Mouse (Mus musculus): ENCODE data around the gene Cdh13. TPM values are rescaled to one million over a fixed set of nuclear protein-coding genes. Genes with fewer than 3 reads are reported as not detected.

Gene Cdh13
- total RNA-seq, 2 experiments from 2014 or later = 165 to 166 TPM

DNA sequence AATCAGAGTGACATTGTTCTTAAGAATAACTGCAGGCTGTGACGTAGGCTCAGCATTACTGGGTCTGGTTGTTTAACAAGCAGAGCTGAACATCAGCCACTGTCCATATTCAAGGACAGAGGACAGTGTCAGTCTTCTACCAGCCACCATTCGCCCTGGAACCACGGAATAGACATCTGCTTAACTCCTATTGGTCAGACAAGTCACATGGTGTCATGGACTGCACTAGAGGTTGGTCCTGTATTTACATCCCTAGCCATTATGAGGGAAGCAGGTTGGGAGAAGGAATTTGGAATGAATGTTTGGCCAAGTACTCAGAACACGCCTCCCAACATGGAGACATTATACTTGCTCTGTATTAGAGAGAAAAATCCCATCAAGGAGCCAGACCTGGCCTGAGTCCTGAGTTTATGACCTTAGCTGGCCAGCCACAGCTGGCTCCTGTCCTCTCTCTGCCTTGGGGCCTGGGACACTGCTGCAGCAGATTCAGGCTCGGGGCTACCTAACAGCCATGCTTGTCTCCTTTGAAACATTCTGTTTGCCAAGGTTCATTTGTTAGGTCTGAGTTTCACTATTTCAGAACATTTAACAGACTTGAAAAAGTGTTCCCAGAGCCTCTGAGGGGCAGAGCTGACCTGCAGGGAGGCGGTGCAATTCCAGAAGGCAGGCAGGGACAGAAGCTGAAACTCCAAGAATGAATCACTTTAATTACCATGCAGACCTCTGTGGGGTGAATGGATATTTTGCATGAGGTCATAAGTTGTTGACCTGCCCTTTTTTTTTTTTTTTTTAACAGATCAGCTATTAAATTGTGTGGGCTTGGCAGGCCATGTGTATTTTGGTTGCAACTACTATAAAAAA lies 282.6 kb downstream of the Cdh13 start:
- no peak for DNase-seq

DNA sequence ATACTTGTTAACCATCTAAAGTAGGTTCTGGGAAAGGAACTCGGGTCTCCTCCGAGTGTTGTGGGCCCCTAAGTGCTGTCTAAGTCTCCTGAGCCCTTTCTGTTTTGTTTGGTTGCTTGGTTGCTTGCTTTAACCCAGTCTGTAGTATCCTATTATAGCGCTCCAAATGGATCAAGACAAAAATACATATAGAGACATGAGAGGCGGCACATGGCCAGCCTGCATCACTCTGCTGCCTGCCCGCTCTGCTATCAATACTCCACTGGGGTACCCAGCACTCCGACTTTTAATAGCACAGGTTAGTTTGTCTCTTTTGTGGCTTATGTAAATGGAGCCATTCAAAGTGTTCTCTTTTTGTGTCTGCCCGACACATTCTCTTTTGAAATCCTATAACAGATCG lies 285.8 kb downstream of the Cdh13 start:
- DNase-seq = no peak

DNA sequence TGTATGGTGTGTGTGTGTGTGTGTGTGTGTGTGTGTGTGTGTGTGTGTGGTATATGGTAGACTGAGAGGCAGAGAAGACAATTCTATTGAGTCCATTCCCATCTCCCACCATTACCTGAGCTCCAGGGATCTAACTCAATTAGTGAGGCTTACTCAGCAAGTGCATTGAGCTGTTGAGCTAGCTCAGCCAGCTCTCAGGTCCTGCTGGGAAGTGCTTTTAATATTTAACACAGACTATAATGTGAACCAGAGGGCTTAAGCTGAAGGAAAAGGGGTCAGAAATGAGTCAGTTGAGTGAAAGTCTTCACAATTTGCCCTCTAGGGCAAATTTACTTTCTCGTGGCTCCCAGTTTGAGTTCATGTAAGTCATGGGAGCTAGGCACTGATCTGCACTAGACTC lies 297.7 kb downstream of the Cdh13 start:
- DNase-seq = no peak

DNA sequence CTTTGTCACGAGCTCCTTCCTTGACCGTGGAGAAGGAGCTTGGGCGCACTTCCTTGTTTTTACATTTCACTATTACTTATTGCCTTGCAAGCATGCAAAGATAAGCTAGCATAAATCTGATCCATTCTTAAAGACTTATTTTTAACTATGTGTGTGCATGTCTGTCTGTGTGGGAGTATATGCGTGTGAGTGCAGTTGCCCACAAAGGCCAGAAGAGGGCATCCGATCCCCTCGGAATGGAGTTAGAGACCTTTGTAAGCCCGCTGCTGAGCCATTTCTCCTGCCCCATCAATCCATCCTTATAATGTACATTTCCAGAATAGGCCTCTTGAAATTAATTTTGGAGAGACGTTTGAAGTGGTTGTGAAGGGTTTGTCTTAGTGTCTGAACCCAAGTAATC lies 298.7 kb downstream of the Cdh13 start:
- no peak for DNase-seq

DNA sequence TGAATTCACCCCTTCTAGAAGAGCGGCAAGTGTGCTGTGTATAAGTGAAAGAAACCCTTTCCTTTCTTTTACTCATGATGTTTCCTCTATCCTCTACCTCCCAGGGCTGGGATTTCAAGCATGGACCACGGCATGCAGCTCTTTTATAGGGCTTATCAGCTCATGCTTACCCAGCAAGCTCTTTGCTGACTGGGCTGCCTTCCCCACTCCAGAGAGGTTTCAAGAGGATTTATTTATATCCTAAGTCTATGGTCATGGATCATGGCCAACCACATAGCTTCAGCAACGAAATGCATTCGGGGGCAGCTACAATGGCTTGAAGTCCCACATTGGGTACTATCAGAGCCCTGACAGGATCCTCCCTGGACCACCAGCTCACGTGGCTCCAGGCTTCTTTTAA lies 304.4 kb downstream of the Cdh13 start:
- DNase-seq = no peak

DNA sequence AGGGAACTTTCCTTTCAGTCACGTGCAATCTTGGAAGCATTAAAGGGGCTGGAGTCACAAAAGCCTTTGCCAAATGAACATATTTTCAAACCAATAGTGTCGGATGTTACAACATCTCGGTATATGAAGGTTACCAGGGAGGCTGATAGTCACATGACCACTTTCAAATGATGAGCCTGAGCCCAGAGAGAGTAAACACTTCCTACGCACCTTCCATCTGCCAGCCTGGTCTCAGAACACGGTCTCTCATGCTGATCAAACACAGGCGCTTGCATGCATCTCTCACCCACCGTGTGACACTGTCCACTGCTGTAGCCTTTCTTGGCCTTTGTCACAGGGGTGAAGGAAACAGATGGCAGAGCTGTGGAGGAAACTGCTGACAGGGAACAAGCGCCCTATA lies 313.3 kb downstream of the Cdh13 start:
- no peak for DNase-seq

DNA sequence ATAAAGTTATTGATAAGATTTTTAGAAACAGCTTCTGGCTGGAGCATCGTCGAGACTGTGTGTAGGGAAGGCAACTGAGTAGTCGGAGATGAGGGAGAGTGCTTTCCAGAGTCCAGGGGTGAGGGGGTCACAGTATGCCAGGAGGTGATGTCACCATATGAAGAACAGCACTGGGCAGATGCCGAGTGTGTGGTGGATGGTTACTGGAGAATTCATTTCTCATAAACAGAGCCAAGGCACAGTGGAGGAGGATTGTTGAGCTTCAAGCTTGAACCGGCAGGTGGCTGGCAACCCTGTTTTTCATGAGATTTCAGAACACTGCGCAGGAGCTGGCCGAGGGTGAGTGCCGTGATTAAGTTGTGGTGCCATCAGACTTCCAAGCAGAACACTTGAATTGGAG lies 317.8 kb downstream of the Cdh13 start:
- DNase-seq = no peak

DNA sequence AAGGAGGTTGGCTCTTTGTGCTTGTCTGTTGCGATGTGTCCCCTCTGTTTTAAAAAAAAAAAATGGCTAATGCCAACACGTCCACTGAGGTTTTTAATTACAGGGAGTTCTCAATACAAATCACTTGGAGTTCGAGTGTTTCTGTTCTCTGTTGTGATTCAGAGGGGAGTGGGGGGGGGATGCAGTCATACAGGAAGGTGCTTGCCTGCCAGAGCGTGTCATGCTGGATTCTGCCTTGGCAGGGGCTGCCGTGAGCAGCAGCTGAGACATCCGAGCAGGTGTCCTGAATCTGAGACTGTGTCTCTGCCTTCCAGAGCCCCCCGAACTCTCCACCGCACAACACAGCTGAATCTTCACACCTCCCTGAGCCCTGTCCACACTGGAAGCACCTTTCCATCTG lies 318.5 kb downstream of the Cdh13 start:
- no peak for DNase-seq

DNA sequence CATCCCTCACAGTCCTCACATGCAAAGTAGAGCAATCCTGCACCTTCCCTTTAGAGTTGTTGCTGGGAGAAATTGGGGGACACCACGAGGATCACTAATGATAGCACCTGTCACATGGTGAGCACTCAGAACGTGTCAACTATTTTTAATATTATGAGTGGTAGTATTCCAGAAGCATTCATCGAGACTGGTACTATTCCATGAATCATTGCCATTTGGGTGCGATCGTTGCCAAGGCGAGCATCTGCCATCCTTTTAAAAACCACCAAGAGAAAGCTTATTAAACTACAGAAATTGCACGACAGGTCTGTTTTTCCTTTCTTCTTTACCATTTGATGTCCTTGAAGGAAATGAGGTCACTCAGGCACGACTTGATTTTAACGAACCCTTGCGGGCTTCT lies 328.0 kb downstream of the Cdh13 start:
- no peak for DNase-seq

DNA sequence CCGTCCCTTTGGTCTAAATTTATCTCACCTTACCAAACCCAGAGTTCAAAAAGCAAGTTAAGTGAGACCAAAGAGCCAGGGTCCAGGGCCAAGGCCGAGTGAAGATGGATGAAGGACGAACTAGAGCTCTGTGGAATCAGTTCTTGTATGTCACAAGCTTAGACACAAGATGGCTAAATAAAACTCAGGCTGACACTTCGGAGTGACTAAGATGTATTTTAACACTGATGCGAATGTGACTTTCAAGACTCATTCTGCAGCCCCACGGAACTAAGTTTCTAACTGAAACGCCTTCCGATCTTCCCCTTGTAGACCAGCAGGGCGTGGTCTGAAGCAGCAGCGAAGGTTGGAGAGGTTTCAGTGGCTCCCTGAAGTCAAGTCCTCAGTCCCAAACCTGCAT lies 334.7 kb downstream of the Cdh13 start:
- DNase-seq = no peak

DNA sequence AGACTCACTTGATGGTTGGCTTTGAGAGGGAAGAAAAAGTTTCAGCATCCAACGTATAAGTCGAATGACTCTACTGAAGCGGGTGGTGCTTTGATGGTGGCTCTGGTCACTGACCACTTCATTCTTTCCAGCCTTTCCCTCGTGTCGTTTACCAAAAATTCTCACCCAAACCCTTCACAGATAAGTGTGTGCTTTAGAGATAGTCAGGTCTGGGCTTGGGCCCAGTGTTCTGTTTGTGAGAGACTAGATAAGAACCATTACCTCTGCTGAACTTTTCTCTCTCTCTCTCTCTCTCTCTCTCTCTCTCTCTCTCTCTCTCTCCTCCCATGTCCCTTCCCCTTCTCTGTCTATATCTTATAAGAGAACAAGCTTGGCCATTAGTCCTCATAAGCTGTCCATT lies 342.9 kb downstream of the Cdh13 start:
- no peak for DNase-seq

DNA sequence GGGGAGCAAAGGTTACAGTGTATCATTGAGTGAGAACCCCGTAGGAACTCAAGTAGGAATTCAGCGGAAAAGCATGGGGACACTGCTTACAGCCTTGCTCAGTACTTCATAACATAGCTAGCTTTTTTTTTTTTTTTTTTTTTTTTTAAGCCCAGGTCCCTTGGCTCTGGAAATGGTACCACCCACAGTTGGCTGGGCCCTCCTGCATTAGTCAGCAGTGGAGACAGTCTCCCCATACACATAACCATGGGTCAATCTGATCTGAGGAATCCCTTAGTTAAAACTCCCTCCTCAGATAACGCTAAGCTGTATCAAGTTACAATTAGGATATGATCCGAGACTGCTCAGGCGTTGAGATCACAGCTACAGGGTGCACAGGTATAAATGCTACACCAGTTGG lies 344.2 kb downstream of the Cdh13 start:
- no peak for DNase-seq

DNA sequence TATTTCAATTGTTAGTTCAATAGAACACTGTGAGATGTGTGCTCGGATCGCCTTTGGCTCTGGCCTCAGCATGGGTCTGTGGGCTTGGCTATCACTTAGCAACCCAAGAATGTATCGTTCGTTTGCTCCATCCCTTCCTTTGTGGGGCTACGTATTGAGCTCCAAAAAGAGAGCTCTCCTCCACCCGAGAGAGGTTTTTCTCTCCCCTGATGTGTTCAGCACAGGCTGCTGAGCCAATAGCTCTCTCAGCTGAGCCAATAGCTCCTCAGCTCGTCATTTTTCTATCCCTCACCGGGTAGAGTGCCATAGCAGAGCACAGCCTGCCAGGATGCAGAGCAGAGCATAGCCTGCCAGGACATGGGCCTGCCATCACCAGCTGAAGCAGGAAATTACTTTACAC lies 345.2 kb downstream of the Cdh13 start:
- DNase-seq = no peak

DNA sequence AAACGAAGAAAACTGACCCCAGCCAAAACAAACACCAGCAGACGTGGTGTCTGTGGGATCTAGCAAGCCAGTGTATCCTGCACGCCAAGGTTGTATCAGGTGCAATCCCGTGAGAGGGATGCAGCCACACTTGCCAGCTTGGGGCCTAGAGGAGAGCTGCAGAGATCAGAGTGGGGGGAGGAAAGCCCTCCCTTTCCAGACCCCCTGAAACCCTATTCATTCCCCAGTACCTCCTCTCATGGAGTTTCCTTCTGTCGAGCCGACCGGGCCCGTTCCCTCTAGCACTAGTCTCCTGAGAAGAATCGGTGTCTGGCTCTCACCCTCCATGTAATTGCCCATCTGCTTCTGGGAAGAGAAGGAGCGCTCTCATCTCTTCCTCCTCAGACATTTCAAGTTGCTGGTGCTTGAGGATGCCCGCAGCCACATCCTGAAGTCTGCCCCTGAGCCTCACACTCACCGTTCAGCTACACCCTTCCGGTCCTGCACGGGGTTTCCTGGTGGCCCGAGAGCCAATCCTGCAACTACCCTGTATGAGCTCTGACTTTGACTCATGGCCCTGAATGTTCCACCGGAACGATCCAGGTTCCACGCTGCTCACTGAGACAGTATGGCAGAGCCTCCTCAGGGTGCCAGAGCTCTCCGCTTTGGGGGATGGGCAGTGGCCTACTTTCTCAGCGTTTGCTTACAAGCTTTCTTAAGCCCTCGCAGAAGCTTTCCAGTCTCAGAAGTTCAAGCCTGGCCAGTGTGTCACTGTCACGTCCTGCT lies 351.9 kb downstream of the Cdh13 start:
- DNase-seq = no peak

DNA sequence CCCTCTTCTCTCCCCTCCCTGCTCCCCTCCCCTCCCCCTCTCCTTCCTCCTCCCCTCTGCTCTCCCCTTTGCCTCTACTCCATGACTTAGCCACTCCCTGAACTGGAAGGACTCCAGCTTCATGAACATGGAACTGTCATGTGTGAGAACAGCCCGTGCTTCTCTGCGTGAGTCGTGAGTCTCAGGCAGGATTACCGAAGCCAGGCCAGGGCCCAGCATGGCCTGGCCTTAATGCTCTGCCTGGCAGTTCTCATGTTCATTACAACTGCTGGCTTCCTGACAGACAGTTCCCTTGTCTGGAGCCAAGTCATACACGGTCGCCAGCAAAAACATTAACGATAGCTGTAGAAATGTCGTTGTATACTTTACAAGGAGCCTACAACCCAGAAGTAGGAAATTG lies 356.1 kb downstream of the Cdh13 start:
- DNase-seq = no peak

DNA sequence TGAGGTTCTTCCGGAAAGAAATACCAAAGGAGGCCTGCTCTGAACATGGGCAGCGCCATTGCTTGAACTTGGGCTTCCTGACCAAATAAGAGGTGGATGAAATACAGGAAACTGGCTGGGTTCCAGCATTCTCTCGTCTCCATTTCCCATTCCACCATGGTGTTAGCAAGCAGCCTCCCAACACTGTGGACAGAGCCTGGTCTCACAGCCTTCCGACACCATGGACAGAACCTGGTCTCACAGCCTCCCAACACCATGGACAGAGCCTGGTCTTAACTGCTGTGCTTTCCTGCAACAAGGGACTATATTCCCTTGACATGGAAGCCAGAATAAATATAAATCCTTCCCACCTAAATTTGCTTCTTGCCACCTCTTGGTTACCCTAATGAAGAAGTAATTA lies 358.3 kb downstream of the Cdh13 start:
- DNase-seq = no peak

DNA sequence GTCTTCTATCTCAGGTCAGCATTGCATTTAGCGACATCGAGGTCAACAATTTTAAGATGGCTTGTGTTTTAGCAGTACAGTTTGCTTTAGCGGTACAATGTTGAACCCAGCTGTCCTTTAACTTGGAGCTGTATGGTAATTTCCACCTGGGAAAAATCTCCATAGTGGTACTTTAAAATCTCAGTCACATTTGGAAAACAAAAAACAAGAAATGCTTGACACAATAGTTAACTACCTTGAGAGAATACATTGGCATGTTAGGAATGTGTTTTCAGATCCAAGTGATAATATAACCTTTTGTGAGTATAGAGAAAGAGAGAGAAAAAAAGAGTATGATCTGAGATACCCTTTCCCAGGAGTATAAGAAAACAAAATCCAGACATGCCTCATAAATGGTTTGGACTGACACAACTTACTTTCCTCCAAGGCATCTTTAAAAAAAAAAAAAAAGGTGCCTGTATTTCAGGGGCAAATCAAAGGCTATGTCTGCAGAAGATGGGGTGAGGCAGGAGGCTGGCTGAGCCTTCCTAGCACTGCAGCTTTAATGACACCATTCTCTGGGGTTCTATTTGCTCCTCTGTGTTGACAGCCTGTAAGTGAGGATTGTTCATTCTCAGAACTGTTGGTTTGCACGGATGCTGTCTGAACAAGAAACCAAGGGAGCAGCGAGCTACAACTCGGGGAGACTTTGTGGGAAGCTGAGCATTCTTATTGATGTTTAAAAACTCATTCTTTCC lies 365.4 kb downstream of the Cdh13 start:
- no peak for DNase-seq

DNA sequence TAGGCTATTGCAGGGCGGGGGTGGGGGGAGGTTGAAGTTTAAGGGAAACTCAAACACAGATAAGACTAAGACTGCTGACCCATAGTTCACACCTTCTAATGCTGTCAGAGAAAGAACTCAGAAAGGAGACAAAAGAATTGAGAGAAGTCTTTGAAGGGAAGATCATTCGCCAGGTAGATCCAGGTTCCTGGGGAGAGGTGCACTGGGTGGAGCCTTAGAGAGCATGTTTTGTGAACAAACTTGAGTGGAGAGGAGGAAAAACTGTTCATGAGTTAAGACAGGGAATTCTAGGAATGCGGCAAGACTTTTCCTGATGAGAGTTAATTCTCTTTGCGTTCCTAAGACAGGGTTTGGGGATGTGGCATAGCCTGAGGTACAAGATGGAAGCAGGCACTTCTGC lies 366.4 kb downstream of the Cdh13 start:
- DNase-seq = no peak

DNA sequence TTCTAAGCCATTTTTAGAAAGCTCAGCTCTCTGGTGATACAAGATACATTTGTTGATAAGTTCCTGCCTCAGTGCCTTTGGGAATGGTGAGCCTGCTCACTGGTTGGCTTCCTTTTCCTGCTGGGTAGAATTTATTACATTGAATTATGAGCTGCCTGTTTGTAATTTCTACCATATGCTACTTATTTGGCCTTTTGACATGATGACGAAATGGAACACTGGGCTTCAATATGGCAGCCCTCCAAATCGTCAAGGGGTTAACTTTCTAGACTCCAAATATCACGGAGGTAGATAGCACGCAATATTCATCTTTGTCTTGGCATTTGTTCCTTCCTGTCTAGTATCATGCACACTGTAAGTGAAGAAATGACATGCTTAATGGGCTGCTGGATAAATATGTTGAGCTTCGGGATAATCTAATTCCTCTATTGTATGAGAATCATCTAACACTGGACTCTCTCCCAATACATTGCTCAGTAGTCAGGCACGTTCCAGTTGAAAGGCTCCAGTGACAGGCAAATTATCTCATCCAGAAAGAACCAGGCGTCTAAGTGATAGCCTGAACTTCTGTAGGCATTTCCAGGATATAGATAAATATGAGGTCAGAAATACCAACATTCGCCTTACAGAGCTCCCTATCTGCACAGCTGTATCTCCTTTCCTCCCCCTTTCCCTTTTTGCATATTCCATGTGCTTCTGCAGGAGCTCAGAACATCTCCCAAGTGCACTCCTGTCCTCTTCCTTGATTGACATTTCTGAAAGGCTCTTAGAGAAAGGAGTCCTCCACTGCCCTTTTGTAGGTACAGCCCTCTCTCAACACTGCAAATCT lies 378.7 kb downstream of the Cdh13 start:
- no peak for DNase-seq

DNA sequence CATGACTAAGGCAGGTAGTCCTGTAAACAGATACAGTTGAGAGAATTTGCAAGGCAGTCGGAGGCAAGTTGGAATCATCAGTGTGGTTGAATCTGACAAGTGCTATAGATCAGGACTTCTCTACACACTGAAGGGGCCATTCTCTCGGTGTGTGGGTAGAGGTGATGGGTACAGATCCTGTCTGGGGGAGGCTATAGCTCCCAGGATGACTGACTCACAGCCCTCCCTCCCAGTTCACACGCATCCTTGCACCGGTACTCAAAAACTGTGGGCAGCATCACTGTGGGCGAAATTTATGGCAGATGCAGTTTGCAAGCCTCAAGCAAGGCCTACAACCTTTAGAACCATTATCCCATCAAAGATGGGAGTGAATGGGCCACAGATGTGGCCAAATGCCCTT lies 381.5 kb downstream of the Cdh13 start:
- no peak for DNase-seq

DNA sequence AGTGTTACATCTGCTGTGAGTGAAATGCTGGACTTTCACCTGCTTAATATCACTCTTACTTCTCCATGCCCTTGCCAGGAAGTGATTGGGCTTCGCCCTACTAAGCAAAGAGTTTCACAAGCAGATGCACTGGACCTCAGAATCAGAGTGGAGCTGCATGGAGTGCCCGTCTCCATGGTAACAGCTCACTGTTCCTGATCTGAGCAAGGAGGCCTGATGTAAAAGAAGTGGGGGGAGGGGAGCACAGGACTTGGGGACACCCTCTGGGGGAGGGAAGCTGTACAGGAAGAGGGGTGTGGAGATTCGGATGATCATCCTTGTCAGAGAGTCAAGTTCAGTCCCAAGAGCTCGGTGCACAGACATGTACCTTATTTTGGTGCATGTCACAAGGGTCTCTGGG lies 384.2 kb downstream of the Cdh13 start:
- DNase-seq = no peak

DNA sequence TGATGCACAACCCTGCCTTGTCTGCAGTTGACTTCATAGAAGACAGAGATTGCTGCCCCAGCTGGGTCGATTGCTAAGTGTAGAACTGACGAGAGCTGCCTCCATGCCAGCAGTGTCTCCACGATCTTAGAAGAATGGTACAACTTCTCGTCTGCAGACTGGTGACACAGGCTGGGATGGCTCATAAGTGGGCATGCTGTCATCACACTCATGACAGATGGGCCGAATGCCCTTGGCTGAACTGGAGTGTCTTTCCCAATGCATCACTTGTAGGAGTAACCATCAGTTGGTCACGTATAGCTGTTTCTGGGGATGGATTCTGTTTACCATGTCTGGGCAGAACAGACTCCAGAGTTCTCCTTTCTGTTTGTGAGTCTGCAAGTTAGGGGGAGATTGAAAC lies 392.7 kb downstream of the Cdh13 start:
- DNase-seq = no peak

All from gastrocnemius, postnatal 10 days (tissue).